In genomic region chr3:10087511-10087910, GRCm38 (mm10) we compare ENCODE assay signal across 11 mouse cellular contexts. TPM values are rescaled to one million over a fixed set of nuclear protein-coding genes. Genes with fewer than 3 reads are reported as not detected.
DNase-seq lines count a peak whose midpoint lies in the region; ATAC-seq lines count a peak whose summit lies in the region.
"Had no signal": no experiment of that assay in that cellular context is flagged by ENCODE, and none has a peak within 500 bp of the region (broad histone marks: within the 10 kb centered on the region; RNA-seq: fewer than 3 reads in every experiment).

No protein-coding gene starts in this region.

- H3K9ac ChIP-seq in embryonic facial prominence, embryonic 13.5 days, result no peak overlapping the region
- no peak overlapping the region for H3K9ac ChIP-seq in hindbrain, embryonic 14.5 days
- H3K9ac ChIP-seq in hindbrain, embryonic 16.5 days (ENCODE audit: low read depth, low read length), result no peak overlapping the region
- H3K9ac ChIP-seq in neural tube, embryonic 13.5 days, result no peak overlapping the region
- H3K9ac ChIP-seq in neural tube, embryonic 15.5 days (replicated peaks), result no peak overlapping the region
- H3K9ac ChIP-seq: limb, embryonic 12.5 days had no signal

- H3K27ac ChIP-seq in embryonic facial prominence, embryonic 13.5 days, result no peak overlapping the region
- H3K27ac ChIP-seq in embryonic facial prominence, embryonic 10.5 days (replicated peaks), result no peak overlapping the region
- H3K27ac ChIP-seq in hindbrain, embryonic 14.5 days, result no peak overlapping the region
- no peak overlapping the region for H3K27ac ChIP-seq in hindbrain, embryonic 16.5 days (ENCODE audit: low read depth, low read length)
- no peak overlapping the region for H3K27ac ChIP-seq in neural tube, embryonic 13.5 days (replicated peaks)
- no peak overlapping the region for H3K27ac ChIP-seq in neural tube, embryonic 15.5 days (replicated peaks)
- H3K27ac ChIP-seq: limb, embryonic 12.5 days had no signal

- H3K36me3 ChIP-seq in embryonic facial prominence, embryonic 13.5 days, result no peaks in the 10 kb centered on the region
- H3K36me3 ChIP-seq in embryonic facial prominence, embryonic 10.5 days (replicated peaks), result no peaks in the 10 kb centered on the region
- H3K36me3 ChIP-seq in hindbrain, embryonic 14.5 days (replicated peaks; ENCODE audit: control insufficient read depth, insufficient read depth), result no peaks in the 10 kb centered on the region
- no peaks in the 10 kb centered on the region for H3K36me3 ChIP-seq in hindbrain, embryonic 16.5 days (ENCODE audit: control insufficient read depth, insufficient read depth, low read length)
- H3K36me3 ChIP-seq in neural tube, embryonic 13.5 days, result no peaks in the 10 kb centered on the region
- no peaks in the 10 kb centered on the region for H3K36me3 ChIP-seq in neural tube, embryonic 15.5 days
- H3K36me3 ChIP-seq: G1E; limb, embryonic 12.5 days had no signal

- WGBS in embryonic facial prominence, embryonic 13.5 days, result 82% methylated on average over 8 of the region's 8 CpGs
- WGBS in embryonic facial prominence, embryonic 10.5 days, result 91% methylated on average over 8 of the region's 8 CpGs
- 92% methylated on average over 8 of the region's 8 CpGs for WGBS in hindbrain, embryonic 14.5 days
- WGBS in hindbrain, embryonic 16.5 days, result 90% methylated on average over 8 of the region's 8 CpGs
- 90% methylated on average over 8 of the region's 8 CpGs for WGBS in neural tube, embryonic 13.5 days
- 94% methylated on average over 8 of the region's 8 CpGs for WGBS in neural tube, embryonic 15.5 days

- peak overlapping the region; percentile 52 for H3K4me2 ChIP-seq in embryonic facial prominence, embryonic 13.5 days
- H3K4me2 ChIP-seq in hindbrain, embryonic 14.5 days (replicated peaks), result peak overlapping the region; percentile 39; the same call in 1 of the 2 replicates
- no peak overlapping the region; the same call in 1 of the 2 replicates for H3K4me2 ChIP-seq in hindbrain, embryonic 16.5 days (ENCODE audit: low read length)
- peak overlapping the region; percentile 44; the same call in 1 of the 2 replicates for H3K4me2 ChIP-seq in neural tube, embryonic 13.5 days
- H3K4me2 ChIP-seq in neural tube, embryonic 15.5 days, result peak overlapping the region; percentile 51

- H3K4me1 ChIP-seq in embryonic facial prominence, embryonic 13.5 days, result peaks cover 10% of the 10 kb centered on the region
- H3K4me1 ChIP-seq in embryonic facial prominence, embryonic 10.5 days, result peaks cover 2% of the 10 kb centered on the region
- no peaks in the 10 kb centered on the region for H3K4me1 ChIP-seq in hindbrain, embryonic 14.5 days (replicated peaks; ENCODE audit: control insufficient read depth, insufficient read depth, low read length)
- H3K4me1 ChIP-seq in hindbrain, embryonic 16.5 days (ENCODE audit: control insufficient read depth, insufficient read depth, low read depth, low read length), result no peaks in the 10 kb centered on the region
- peaks cover 7% of the 10 kb centered on the region; the same call in 1 of the 2 replicates for H3K4me1 ChIP-seq in neural tube, embryonic 13.5 days (replicated peaks)
- H3K4me1 ChIP-seq in neural tube, embryonic 15.5 days, result no peaks in the 10 kb centered on the region

- 0 out of 2 replicates have a peak, but pooled peaks cover 3% of the 10 kb centered on the region for H3K9me3 ChIP-seq in embryonic facial prominence, embryonic 13.5 days
- peaks cover 3% of the 10 kb centered on the region; the same call in 1 of the 2 replicates for H3K9me3 ChIP-seq in embryonic facial prominence, embryonic 10.5 days
- no peaks in the 10 kb centered on the region for H3K9me3 ChIP-seq in hindbrain, embryonic 14.5 days (ENCODE audit: control insufficient read depth, low read length)
- no peaks in the 10 kb centered on the region for H3K9me3 ChIP-seq in hindbrain, embryonic 16.5 days (ENCODE audit: control insufficient read depth, low read length)
- no peaks in the 10 kb centered on the region for H3K9me3 ChIP-seq in neural tube, embryonic 13.5 days
- H3K9me3 ChIP-seq in neural tube, embryonic 15.5 days (replicated peaks), result no peaks in the 10 kb centered on the region
- H3K9me3 ChIP-seq: G1E; limb, embryonic 12.5 days had no signal

- H3K27me3 ChIP-seq in embryonic facial prominence, embryonic 13.5 days, result peaks cover 5% of the 10 kb centered on the region; the same call in 1 of the 2 replicates
- H3K27me3 ChIP-seq in embryonic facial prominence, embryonic 10.5 days (replicated peaks; ENCODE audit: low read depth, poor library complexity, severe bottlenecking), result peaks cover 22% of the 10 kb centered on the region
- no peaks in the 10 kb centered on the region for H3K27me3 ChIP-seq in hindbrain, embryonic 14.5 days (ENCODE audit: control insufficient read depth, insufficient read depth, low read length)
- H3K27me3 ChIP-seq in hindbrain, embryonic 16.5 days (replicated peaks; ENCODE audit: control insufficient read depth, insufficient read depth, low read length), result no peaks in the 10 kb centered on the region
- peaks cover 4% of the 10 kb centered on the region; the same call in 1 of the 2 replicates for H3K27me3 ChIP-seq in neural tube, embryonic 13.5 days
- H3K27me3 ChIP-seq in neural tube, embryonic 15.5 days (replicated peaks), result no peaks in the 10 kb centered on the region

- no peak for DNase-seq in embryonic facial prominence, embryonic 10.5 days (ENCODE audit: low spot score)
- DNase-seq in hindbrain, embryonic 14.5 days (ENCODE audit: low spot score), result no peak
- no peak for DNase-seq in neural tube, embryonic 10.5 days (ENCODE audit: extremely low spot score, low spot score)
- no peak for DNase-seq in thymus, adult 18-20 months

- no peak overlapping the region for H3K4me3 ChIP-seq in embryonic facial prominence, embryonic 13.5 days
- H3K4me3 ChIP-seq in embryonic facial prominence, embryonic 10.5 days, result no peak overlapping the region; the same call in 1 of the 2 replicates
- H3K4me3 ChIP-seq in hindbrain, embryonic 14.5 days (replicated peaks; ENCODE audit: low read length), result no peak overlapping the region; the same call in 1 of the 2 replicates
- H3K4me3 ChIP-seq in hindbrain, embryonic 16.5 days (ENCODE audit: low read length), result no peak overlapping the region
- 0 out of 2 replicates have a peak overlapping the region, but pooled peaks have one; percentile 26 for H3K4me3 ChIP-seq in neural tube, embryonic 13.5 days
- H3K4me3 ChIP-seq in neural tube, embryonic 15.5 days (replicated peaks), result peak overlapping the region; percentile 29; the same call in 1 of the 2 replicates

- no peak for ATAC-seq in embryonic facial prominence, embryonic 13.5 days (ENCODE audit: insufficient number of reproducible peaks, insufficient read depth, low FRiP score, low TSS enrichment, low read depth)
- no peak for ATAC-seq in hindbrain, embryonic 14.5 days (ENCODE audit: low FRiP score)
- ATAC-seq in hindbrain, embryonic 16.5 days, result no peak; the same call in 1 of the 2 replicates
- no peak for ATAC-seq in neural tube, embryonic 13.5 days (ENCODE audit: low read depth)
- no peak for ATAC-seq in neural tube, embryonic 15.5 days (ENCODE audit: low FRiP score)
- ATAC-seq: activated CD4-positive, CD25-positive, alpha-beta regulatory T cell, adult 4 months had no signal

RNA-seq across cellular contexts. Expression of gene Gm9833, which starts 0.4 kb away (rescaled TPM):
- polyA plus RNA-seq in embryonic facial prominence, embryonic 13.5 days (2015; fragmentation: Nextera tagmentation; extraction: Ambion mirVana), result 2.3 and 4.3 TPM in 2 replicates
- 5.0 and 5.6 TPM in 2 replicates for polyA plus RNA-seq in embryonic facial prominence, embryonic 10.5 days (2016; fragmentation: Nextera tagmentation; extraction: Ambion mirVana)
- polyA plus RNA-seq in hindbrain, embryonic 14.5 days (2014; fragmentation: Nextera tagmentation; extraction: Ambion mirVana), result 7.2 and 8.6 TPM in 2 replicates
- polyA plus RNA-seq in hindbrain, embryonic 16.5 days (2015; fragmentation: Nextera tagmentation; extraction: Ambion mirVana), result 7.2 and 7.6 TPM in 2 replicates
- 7.0 and 7.9 TPM in 2 replicates for polyA plus RNA-seq in neural tube, embryonic 13.5 days (2015; fragmentation: Nextera tagmentation; extraction: Ambion mirVana)
- 6.4 and 6.7 TPM in 2 replicates for polyA plus RNA-seq in neural tube, embryonic 15.5 days (2015; fragmentation: Nextera tagmentation; extraction: Ambion mirVana)

Comparison
In these comparisons a context has a peak if more than half of its experiments do, and no peak if none do; other contexts are left out.
1. H3K4me3 ChIP-seq: peak in neural tube, embryonic 13.5 days (single experiment) and neural tube, embryonic 15.5 days (single experiment); none in embryonic facial prominence, embryonic 13.5 days (single experiment), embryonic facial prominence, embryonic 10.5 days (single experiment), hindbrain, embryonic 14.5 days (single experiment) and hindbrain, embryonic 16.5 days (single experiment).